Mouse (Mus musculus): ENCODE measurements at regions not wholly inside any gene's neighbourhood (a gene's known extent, or its start where the extent isn't known, plus 50 kb on each side); places are given as distances from the start of the nearest gene placed in this dataset.

DNA sequence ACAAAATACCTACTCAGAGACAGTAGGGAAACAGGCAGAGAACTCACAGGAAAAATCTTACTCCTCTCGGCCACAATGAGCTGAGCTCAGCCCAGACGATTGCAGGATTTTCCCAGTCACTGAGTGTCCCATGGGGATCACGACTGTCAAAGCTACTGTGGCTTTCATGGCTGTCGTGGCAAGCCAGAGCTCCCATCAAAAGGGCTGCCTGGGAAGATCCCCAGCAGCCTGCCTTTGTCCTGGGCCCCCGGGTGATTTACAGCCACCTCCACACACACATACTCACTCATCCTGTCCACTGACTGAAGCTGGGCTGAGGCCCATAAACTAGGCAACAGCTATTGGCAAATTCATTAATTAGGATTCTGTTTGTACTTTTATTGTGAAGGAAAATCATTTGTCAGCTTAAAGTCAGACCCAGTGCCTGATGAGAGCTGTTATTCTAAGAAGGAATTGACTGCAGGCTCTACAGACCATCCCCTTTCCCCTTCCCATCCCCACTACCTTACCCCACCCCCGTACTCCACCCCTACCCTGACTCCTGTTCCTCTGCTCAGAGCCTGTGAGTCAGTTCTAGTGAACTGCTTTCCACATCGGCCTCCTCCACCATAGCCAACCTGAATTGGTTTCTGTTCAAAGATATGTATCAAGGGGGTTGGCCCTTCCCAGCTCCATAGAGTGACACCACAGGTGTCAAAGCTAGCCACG, 399.1 kb downstream of the H2al1j start:
- DNase-seq = no peak

DNA sequence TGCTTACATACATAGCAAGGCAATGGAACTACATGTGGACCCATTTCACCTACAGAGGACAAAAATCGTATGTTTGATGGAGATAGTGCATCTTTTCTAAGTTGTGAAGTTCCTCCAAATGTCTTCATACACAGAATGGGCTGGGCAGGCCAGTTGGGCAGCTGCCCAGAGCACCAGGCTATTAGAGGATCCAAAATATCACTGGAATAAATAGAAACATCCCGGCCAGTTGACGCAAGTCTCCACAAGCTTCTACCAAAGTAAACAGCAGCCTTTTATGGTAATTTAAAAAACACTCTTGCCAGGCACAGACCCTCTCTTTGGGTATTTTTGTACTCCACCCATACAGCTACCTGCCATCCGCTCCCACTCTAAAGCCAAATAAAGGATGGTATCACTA, 400.9 kb downstream of the H2al1j start:
- DNase-seq = no peak

DNA sequence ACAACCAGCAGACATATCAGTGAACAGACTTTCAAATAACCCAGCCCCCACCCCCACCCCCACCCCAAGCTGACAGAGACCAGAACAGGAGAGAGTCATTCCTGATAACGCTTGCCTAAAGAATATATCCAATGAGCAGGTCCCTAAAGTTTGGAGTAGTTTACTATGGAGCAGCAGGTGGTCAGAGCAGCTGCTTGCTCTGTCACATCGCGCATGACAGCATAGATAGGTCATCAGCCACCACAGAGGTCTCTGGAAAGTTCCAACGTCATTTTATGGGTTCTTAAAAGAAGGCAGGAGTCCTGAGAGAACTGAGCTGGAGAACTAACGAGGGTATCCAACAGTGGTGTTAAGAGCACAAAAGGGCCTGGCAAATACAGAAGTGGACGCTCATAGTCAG, 402.4 kb downstream of the H2al1j start:
- no peak for DNase-seq

DNA sequence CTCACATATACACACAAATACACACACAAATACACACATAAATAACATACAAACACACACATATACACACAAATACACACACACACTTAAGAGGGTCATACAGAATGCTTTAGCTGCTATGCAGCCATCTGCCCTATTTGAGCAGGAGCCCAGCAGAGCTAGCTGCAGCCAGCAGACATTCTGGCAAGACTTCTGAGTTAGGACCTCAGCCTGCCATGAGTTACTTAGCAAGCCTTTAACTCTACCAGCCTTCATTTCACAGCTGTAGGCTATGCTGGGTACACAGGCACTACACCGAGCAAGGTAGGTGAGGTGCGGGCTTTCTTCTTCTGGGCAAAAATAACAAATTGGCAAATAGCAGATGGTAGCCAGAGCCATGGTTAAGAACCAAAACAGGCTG, 404.7 kb downstream of the H2al1j start:
- no peak for DNase-seq

DNA sequence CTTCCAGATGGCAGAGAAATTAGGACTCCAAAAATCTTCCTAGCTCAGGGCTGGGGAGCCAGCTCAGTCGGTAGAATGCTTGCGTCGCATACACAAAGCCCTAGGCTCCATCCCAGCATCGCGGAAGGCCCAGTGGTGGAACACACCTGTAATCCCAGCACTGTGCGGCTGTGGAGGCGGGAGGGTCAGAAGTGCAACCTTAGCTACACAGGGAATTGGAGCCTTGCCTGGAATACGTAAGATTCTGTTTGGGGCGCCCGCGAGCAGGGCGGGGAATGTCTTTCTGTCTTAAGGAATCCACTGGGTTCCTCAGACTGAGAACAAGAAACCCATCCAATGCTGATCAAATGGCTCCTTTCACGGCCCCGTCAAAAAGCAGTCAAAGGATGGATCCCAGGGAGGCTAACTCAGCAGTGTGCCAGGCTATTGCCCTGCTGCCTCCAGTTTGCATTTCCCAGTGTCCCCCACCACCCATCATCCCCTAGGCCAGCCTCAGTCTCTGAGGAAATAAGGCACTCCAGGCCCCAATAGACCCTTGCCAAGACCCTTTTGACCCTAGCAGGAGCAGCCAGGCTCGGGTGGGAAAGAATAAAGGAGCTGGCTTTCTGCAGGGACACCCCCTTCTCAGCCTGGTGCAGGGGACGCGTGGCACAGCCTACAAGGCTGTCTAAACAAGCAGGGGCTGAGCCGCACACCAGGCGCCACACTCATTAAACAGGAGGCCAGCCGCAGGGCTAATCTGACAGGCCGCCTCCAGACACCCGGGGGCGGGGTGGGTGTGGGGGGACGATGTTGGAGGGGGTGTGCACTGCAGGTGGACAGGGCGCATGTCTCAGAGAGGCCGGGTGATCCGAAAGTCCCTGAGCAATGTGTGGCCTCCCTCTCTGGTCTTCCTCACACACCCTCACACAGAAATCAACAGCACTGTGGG, 407.1 kb downstream of the H2al1j start:
- DNase-seq = no peak

DNA sequence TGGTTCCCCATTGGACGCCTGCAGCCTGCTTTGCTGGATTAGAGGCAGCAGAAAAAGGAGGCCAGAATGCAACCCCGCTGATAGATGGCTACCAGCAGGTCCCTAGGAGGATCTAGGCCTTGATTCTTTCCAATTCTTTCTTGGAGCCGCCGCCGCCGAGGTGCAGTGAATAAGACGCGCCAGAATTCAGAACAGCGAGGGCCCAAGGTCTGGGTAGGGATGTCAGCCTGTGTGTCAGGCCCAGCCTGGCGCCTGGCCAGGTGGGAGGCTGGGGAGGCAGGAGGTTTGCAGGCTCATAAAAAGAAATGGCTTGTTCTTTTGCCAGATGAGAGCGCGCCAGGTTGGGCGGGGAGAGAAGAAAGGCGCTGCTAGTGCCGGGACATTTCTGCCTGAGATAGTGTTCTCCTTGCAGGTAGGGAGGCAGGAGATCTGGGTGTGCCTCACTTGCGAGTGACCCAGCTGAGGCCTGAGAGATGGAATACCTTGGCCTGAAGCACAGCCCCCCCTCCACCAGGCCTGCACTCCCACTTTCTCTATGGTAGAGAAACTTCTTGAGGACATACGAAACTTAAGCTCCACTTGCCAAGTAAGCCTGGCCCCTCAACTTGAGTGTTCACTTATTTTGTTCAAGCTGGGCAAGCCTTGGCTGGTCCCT, 408.0 kb downstream of the H2al1j start:
- peak; percentile 4 to 8 for DNase-seq

DNA sequence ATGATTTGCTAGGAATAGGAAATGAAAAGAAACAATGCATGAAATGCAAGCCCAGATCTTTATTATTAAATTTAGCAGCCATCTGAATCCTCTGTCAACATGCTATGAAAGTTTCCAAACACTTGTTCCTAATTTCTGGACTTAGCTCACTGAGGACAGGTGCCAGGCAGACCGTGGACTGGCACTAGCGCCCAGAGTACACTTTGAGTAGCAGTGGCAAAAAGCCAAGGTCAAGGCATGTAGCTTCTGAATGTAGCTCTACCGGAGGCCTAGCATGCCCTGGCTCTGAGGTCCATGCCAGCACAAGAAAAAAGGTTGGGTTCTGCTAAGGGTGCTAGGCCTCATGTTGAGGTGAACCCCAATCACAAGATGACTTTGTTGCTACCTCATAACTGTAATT, 408.9 kb downstream of the H2al1j start:
- DNase-seq = no peak

DNA sequence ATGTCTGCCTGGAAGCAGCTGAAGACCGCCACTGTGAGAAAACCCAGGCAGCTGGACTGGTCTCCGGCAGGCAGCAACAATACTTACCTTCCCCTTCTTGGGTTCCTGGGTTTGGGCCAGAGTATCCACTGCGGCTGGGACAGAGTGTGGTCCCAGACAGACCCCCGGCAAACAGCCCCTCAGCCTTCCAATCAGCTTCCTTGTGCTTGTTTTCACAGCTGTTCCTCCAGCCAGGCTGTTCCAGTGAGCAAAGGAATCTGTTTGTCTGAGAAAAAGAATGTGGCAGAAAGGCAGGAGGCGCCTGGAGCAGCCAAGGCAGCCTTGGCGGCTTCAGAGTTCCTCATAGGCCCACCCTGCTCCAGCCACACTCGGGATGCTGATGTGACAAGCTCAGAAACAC, 411.9 kb downstream of the H2al1j start:
- DNase-seq = no peak

DNA sequence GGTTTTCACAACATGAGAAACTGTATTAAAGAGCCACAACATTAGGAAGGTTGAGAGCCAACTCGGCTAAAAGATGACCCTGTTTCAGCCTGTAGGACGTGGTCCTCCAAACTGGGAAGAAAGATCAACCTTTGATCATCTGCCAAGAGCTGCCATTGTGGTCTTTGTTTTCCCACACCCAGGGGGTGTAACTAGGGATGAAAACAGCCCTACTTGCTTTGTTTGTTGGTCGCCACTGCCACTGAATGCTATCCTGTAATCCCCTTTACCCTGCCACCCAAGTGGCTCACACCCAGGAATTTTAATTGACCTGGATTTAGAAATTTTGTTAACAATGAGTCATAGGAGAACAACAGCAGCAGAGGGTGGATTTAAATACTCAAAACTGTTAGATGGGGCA, 414.2 kb downstream of the Bcor start:
- DNase-seq = no peak

DNA sequence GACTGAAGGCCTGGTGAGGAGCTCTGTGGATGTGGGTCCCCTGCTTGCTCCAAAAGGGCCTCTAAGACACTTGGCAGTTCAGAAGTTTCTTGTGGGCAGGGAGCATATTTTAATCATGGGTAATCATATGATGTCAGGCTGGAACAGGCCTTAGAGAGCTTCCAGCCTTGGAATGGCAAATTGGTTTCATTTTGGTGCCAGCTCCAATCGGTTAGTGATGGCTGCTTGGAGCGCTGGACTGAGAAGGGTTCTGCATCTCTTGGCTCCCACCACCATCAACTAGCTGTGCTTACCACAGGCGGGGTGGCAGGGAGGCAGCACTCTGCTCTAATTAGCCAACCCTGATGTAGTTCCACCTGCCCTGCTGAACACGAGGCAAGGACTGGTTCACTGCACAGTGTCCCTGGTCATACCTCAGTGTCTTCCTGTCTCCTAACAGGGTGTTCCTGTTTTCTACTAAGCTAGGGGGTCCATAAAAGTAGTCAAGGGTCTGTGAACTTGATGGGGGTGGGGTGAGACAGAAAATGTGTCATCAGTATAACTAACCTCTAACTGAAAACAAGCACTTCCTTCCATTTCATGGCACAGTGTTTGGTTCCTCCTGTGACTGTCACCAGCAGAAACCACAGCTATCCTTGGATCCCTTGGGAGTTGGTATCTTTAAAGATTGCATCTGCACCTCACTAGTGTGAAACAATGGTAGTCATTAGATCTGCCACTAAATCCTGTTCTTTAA, 412.6 kb downstream of the Bcor start:
- DNase-seq = no peak

DNA sequence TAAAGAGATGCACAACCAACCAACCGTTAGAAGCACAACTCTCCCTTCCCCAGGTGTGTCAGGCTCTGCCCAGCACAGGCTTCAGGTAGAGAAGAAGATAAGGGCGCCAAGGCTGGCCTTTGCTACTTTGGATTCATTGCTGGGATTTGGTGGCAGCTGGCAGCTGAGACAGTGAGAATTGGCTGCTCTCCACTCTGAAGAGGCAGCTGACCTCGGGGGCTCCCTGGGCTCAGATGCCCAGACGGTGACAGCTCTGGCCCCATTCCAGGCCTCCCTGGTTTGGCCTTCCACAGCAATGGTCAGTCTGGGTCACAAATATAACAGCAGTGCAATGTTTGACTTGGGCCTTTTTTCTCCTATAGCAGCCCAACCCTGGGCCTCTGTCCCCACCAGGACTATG, 411.9 kb downstream of the Bcor start:
- no peak for DNase-seq

DNA sequence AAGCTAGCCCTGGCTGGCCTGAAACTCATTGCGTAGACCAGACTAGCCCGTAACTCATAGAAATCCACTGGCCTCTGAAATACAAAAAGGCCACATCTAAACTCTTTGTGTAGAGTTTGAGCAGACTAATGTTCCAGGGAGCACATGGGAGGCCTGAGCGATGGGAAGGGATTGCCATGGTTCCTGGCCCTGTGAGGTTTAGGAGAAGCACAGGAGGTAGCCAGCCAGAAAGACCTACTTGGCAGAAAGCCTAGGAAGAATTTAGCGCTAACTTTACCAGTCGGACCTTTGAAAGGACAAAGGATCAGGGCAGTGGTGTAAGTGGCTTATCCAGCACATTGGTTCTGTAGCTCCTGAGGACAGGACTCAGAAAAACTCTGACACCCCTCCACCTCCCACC, 407.6 kb downstream of the Bcor start:
- no peak for DNase-seq

DNA sequence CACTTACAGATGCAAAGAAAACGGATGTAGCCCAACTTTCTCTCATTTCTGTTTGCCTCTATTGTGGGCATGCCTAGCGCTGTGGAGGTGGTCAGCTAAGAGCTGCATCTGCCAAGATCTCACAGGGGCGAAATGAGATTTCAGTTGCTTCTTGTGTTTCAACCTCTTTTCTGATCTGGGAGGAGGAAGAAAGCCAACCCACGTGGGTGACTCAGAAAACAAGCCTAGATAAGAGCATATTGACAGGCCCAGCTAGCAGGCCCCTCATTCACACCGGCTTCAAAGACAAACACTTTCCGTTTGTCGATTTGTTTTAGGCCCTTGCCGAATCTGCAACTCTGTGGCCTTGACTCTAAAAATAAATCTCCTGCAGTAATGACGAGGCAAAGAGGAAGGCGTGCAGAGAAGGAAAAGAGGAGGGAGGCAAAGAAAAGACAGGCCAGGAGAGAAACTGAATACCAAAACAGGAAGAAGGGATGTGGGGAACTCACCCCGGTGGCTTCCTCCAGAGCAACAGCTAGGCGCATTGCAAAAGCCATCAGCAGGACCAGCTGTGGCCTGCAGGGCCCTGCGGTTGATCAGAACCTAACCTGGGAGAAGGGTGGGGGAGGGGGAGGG, 407.1 kb downstream of the Bcor start:
- DNase-seq = peak; percentile 20 to 49

DNA sequence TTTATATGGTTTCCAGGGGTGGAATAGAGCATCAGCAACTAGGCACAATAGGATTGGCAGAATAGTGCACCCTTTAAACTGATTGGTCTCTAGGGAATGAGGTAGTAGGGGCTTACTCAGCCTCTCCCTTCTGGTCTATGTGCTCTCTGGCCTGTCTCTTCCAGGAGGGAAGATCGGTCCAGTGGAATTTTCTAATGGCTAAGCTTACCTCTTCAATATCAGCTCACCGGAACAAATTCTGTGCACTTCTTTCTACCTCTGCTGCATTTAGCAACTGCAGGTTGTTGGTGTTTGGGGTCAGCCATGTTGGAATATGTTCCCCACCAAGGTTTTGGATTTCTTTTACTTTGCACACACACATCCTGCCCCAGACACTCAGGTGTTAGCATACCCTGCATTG, 405.1 kb downstream of the Bcor start:
- DNase-seq = no peak

DNA sequence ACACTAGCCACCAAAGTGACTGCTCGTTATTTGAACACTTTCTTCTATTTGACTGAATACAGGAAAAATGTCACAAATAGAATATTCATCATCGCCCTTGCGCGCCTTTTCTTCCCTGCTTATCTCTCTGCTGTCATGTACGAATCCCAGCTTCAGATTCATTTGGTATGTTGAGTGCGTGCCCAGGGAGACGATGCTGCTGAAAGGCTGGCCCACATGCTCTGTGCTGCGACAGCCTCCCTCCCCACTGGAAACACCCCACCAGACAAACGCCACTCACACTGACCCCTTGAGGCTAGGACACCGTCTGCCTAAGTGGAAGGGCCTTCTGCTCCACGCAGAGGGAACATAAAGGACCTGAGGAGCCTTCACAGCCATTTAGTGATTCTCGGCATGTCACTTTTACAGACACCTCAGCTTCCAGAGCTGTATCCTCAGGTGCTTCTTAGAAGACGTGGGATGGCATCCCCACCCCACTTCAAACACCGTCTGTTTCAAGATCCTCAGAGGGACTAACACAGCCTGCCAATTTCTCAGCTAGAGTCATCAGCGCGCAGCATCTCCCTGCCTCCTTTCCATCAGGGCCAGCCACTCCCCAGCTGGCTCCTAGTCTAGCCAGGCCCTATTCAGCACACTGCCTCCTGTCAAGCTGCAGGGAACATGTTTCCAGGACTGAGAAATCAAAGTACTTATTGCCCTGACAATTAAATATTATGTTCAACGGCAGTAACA, 396.6 kb downstream of the Bcor start:
- no peak for DNase-seq

DNA sequence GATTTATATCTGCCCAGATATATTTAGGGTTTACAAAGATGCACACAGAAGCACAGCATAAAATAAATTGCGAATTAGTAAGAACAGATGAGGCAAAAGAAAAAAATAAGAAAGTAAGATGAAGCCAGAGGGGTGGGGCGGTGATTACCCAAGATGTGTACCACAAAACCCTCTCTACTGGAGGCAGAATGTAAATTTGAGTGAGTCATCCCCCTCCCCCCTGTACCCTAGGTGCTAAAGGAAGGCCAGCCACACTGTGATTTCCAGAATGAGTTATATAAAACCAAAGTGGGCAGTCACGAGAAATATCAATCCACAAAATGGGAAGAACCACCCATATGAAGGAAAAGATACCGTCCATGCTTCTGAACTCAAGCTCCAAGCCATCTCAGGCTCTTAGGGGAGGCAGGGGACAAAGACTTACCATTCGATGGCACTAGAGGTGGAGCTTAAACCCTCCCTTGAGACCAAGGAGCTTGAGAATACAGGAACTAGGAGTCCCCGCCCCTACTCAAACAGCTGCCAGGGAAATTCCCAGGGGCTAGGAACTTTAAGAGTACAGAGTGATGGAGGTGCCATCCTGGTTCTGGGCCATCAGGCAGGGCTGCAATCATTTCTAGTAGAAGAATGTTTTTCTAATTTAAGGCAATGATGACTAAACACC, 383.8 kb downstream of the Bcor start:
- DNase-seq = no peak

DNA sequence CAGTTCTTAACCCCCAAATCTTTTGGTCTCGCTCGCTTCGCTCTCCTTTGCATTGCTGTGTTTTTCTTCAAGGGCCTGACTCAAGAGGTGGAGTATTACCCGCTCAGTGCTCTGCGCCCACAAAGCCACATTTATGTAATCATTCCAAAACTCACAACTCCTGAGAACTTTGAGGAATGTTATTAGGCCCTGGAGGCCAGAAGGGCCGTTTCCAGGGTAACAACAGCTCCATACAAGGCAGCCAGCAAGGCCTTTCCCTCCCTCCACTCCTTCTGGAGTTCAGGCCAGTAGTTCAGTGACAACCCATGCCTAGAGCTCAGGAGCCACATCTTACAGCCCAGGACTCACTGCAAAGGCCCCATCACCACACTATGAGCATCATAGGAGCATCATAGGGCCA, 365.1 kb downstream of the Bcor start:
- DNase-seq = no peak

DNA sequence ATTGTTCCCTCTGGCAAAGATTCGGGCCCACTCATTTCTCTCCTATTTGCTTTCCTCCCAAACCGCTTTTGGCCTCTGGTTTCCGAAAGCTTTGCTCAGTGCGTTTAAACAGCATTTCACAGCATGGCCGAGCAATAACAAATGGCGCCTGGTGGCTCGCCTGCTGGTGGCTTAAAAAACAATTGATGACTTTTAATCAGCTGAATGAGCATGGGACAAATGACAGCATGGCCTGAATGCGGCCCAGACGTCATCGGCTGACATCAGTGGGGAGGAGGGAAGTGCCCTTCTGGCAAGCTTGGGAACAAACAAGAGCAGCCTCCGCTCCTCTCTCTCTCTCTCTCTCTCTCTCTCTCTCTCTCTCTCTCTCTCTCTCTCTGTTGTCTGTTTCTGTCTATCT, 362.3 kb downstream of the Bcor start:
- no peak for DNase-seq

DNA sequence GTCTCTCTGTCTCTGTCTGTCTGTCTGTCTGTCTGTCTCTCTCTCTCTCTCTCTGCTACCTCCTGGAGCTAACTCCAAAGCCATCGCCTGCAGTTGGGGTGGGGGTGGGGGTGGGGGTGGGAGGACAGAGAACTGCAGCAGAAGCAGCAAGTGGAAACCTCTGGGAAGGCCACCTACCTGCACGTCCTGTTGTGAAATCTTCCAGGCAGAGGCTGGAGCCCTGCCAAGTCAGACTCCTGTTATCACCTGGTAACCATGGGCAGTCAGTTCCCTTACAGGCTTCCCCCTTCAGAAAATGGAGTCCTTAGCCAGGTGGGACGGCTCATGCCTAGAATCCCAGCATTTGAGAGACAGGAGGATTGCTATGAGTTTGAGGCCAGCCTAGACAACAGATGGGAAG, 361.8 kb downstream of the Bcor start:
- DNase-seq = no peak

DNA sequence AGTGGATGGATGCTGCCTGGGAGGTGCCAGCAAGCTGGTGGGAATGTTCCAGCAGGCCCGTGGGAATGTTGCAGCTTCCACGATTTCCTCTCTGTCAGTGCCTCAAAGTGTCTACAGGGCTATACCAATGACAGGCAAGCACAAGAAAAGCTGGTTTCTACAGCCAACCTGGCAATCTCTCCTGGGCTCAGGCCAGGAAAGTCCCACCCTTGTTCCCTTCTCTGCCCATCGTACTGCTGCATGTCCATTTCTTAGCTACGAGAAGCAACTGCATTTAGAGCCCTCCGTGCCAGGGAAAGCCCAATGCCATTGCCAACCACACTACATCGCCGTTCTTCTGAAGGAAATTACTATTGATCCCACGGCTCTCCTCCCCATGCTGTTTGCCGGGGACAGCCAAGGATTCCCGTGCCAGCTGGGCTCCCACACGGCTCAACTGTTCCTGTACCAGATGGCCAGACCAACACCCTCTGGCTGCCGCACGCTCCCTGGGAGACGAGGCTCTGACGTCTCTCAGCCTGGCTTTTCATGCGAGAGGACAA, 359.7 kb downstream of the Bcor start:
- DNase-seq = no peak

DNA sequence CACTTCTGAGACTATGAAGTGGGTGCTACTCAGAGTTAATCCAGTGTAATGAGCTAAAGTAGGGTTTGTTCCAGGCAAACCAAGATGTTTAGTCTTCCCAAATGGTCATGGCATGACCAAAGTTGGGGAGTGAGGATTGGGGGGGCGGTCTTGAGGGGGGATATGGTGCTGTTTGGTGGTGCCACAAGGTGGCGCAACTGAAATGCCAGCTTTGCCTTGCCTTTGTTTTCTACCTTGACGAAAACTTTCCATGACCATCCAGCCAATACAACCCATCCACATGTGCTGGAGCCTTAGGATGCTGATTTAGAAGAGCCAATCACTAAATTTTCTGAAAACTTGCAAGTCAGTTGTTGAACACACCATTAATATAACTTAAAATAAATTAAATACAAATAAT, 358.9 kb downstream of the Bcor start:
- DNase-seq = no peak

Data from thymus, adult 18-20 months (tissue).